Mouse (Mus musculus): ENCODE results near the gene Mtus2.

Gene Mtus2

GRCm38 (mm10) chr5:147957592-147958271 is 612 bp downstream of the Mtus2 start:
- peak; percentile 90 to 97 for DNase-seq (ENCODE audit: low spot score in 2 of 2)

GRCm38 (mm10) chr5:147958552-147958951 is 1.4 kb downstream of the Mtus2 start:
- DNase-seq (ENCODE audit: low spot score in 2 of 2): peak; percentile 20 to 22

GRCm38 (mm10) chr5:147959088-147959487 is 2.0 kb downstream of the Mtus2 start:
- DNase-seq (ENCODE audit: low spot score in 2 of 2): peak; percentile 17 to 63

- DNase-seq (ENCODE audit: low spot score in 2 of 2): no peak
These were observed 3.7 kb downstream of the Mtus2 start for GRCm38 (mm10) chr5:147960793-147961192.

GRCm38 (mm10) chr5:147963820-147964580 is 6.9 kb downstream of the Mtus2 start:
- DNase-seq (ENCODE audit: low spot score in 2 of 2): no peak

GRCm38 (mm10) chr5:147964776-147965175 is 7.7 kb downstream of the Mtus2 start:
- no peak for DNase-seq (ENCODE audit: low spot score in 2 of 2)

GRCm38 (mm10) chr5:147966646-147967045 is 9.5 kb downstream of the Mtus2 start:
- no peak for DNase-seq (ENCODE audit: low spot score in 2 of 2)

- DNase-seq (ENCODE audit: low spot score in 2 of 2): no peak
These were observed 12.4 kb downstream of the Mtus2 start for GRCm38 (mm10) chr5:147969566-147969965.

GRCm38 (mm10) chr5:147976001-147976400 is 18.9 kb downstream of the Mtus2 start:
- no peak for DNase-seq (ENCODE audit: low spot score in 2 of 2)

- peak; percentile 49 to 52 for DNase-seq (ENCODE audit: low spot score in 2 of 2)
These were observed 23.5 kb downstream of the Mtus2 start for GRCm38 (mm10) chr5:147980606-147981005.

- DNase-seq (ENCODE audit: low spot score in 2 of 2): no peak
These were observed 33.2 kb downstream of the Mtus2 start for GRCm38 (mm10) chr5:147990289-147990688.

GRCm38 (mm10) chr5:147990775-147991174 is 33.7 kb downstream of the Mtus2 start:
- DNase-seq (ENCODE audit: low spot score in 2 of 2): peak in 1 of 2 experiments; percentile 10

- no peak for DNase-seq (ENCODE audit: low spot score in 2 of 2)
These were observed 35.7 kb downstream of the Mtus2 start for GRCm38 (mm10) chr5:147992581-147993378.

- no peak for DNase-seq (ENCODE audit: low spot score in 2 of 2)
These were observed 48.1 kb downstream of the Mtus2 start for GRCm38 (mm10) chr5:148005263-148005662.

GRCm38 (mm10) chr5:148012156-148012555 is 55.0 kb downstream of the Mtus2 start:
- DNase-seq (ENCODE audit: low spot score in 2 of 2): no peak

- no peak for DNase-seq (ENCODE audit: low spot score in 2 of 2)
These were observed 57.2 kb downstream of the Mtus2 start for GRCm38 (mm10) chr5:148014133-148014854.

- no peak for DNase-seq (ENCODE audit: low spot score in 2 of 2)
These were observed 58.3 kb downstream of the Mtus2 start for GRCm38 (mm10) chr5:148015383-148015782.

- DNase-seq (ENCODE audit: low spot score in 2 of 2): no peak
These were observed 60.3 kb downstream of the Mtus2 start for GRCm38 (mm10) chr5:148017371-148017770.

- DNase-seq (ENCODE audit: low spot score in 2 of 2): no peak
These were observed 65.7 kb downstream of the Mtus2 start for GRCm38 (mm10) chr5:148022784-148023183.

GRCm38 (mm10) chr5:148026401-148027349 is 69.6 kb downstream of the Mtus2 start:
- DNase-seq (ENCODE audit: low spot score in 2 of 2): peak; percentile 21 to 34
